Comparison of ENCODE assay signal across 9 mouse cellular contexts in the genomic region with DNA sequence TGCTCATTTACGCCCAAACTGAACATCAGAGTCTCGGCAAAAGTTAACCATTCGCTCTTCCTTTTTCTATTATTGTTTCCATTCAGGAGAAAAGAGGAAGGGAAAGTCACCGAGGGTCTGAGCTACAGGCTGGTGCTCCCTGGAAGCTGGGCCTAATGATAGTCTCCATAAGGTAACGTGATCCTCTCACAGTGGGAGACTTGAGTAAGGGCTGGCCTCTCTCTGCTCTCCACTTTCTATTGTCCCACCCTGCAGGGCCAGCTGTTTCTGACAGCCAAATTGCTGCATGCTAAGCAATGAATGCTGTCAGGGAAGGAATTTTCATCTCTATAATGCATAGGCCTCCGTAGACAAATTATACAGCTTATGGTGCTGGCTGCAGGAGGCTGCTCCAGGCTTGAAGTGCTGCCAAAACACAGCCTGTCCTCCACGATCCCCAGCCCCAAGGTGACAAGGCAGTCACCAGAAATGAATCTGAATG. TPM values are rescaled to one million over a fixed set of nuclear protein-coding genes. Genes with fewer than 3 reads are reported as not detected.
A peak's percentile ranks its signal among the peaks of the same experiment; 100 is the strongest.
DNase-seq lines count a peak whose midpoint lies in the region; ATAC-seq lines count a peak whose summit lies in the region.
"Had no signal": no experiment of that assay in that cellular context is flagged by ENCODE, and none has a peak within 500 bp of the region (broad histone marks: within the 10 kb centered on the region; RNA-seq: fewer than 3 reads in every experiment).

No protein-coding gene starts in this region.

- H3K36me3 ChIP-seq in liver, embryonic 11.5 days (ENCODE audit: control insufficient read depth, insufficient read depth, low read length) = no peaks in the 10 kb centered on the region
- no peaks in the 10 kb centered on the region for H3K36me3 ChIP-seq in stomach, embryonic 15.5 days

- peak overlapping the region; percentile 33 for H3K4me2 ChIP-seq in liver, embryonic 11.5 days
- no peak overlapping the region for H3K4me2 ChIP-seq in stomach, embryonic 15.5 days

- H3K4me1 ChIP-seq in liver, embryonic 11.5 days (replicated peaks; ENCODE audit: control insufficient read depth, insufficient read depth, low read length) = peaks cover 48% of the 10 kb centered on the region
- peaks cover 38% of the 10 kb centered on the region for H3K4me1 ChIP-seq in stomach, embryonic 15.5 days

- ATAC-seq in granulocyte monocyte progenitor cell, adult 5-6 weeks (replicated peaks; ENCODE audit: poor library complexity, severe bottlenecking) = peak; percentile 85
- ATAC-seq in liver, embryonic 11.5 days (replicated peaks; ENCODE audit: low FRiP score) = no peak
- no peak for ATAC-seq in stomach, embryonic 15.5 days (ENCODE audit: insufficient read depth, low FRiP score, low read depth)

- peak; percentile 29 to 50 for DNase-seq in heart, adult 18-20 months
- DNase-seq in heart, postnatal 25 days (ENCODE audit: low spot score) = no peak
- DNase-seq in cerebellum, adult 9-10 months = peak; percentile 78
- no peak for DNase-seq in liver, embryonic 11.5 days (ENCODE audit: low spot score)
- DNase-seq in frontal cortex, adult 2 months (ENCODE audit: extremely low spot score in 1 of 2, low spot score in 1 of 2) = no peak
- no peak for DNase-seq in thymus, postnatal 25 days

- H3K27me3 ChIP-seq in liver, embryonic 11.5 days (replicated peaks; ENCODE audit: control insufficient read depth, insufficient read depth, low read length) = no peaks in the 10 kb centered on the region
- H3K27me3 ChIP-seq in stomach, embryonic 15.5 days (replicated peaks) = no peaks in the 10 kb centered on the region

- intact Hi-C loops in heart, postnatal 25 days (cut with DNase I) = loop anchor here (2.0 to 5.0 kb wide), 2 partner anchors 33 to 56 kb away; partner anchors contain the start of genes Acvr1 and Upp2

- 42% methylated on average over 7 of the region's 7 CpGs for WGBS in liver, embryonic 11.5 days
- WGBS in stomach, embryonic 15.5 days = 22% methylated on average over 7 of the region's 7 CpGs

- no peaks in the 10 kb centered on the region for H3K9me3 ChIP-seq in liver, embryonic 11.5 days (ENCODE audit: control insufficient read depth, low read length)
- H3K9me3 ChIP-seq in stomach, embryonic 15.5 days = no peaks in the 10 kb centered on the region

- H3K27ac ChIP-seq in liver, embryonic 11.5 days (ENCODE audit: low read depth, low read length) = peak overlapping the region; percentile 13
- H3K27ac ChIP-seq in stomach, embryonic 15.5 days = peak overlapping the region; percentile 69

- H3K9ac ChIP-seq in liver, embryonic 11.5 days (ENCODE audit: low read depth, low read length) = no peak overlapping the region
- H3K9ac ChIP-seq in stomach, embryonic 15.5 days = no peak overlapping the region

- no peak overlapping the region for H3K4me3 ChIP-seq in liver, embryonic 11.5 days (ENCODE audit: low read depth, low read length)
- no peak overlapping the region for H3K4me3 ChIP-seq in stomach, embryonic 15.5 days (replicated peaks)

RNA-seq across cellular contexts. Expression of gene Acvr1, which starts 33.4 kb away (rescaled TPM):
- total RNA-seq in heart, adult 18-20 months (2021) = 10 to 100 TPM; 13.5 to 14.0 TPM
- total RNA-seq in heart, postnatal 25 days (2021) = 10 to 100 TPM; 16.0 to 19.5 TPM
- 2.9 and 3.9 TPM in 2 replicates for total RNA-seq in granulocyte monocyte progenitor cell, adult 5-6 weeks (2014; fragmentation: Nextera tagmentation)
- total RNA-seq in granulocyte monocyte progenitor cell, adult 5-6 weeks (2017) = 0.78 and 0.88 TPM in 2 replicates
- polyA plus RNA-seq in liver, embryonic 11.5 days (2014; fragmentation: Nextera tagmentation; extraction: Ambion mirVana) = 6.2 and 6.3 TPM in 2 replicates
- polyA plus RNA-seq in stomach, embryonic 15.5 days (2015; fragmentation: Nextera tagmentation; extraction: Ambion mirVana) = 6.8 and 7.0 TPM in 2 replicates
- 31.6 and 34.4 TPM in 2 replicates for polyA plus RNA-seq in frontal cortex, adult 2 months (2012; rRNA removed)

RNA-seq across cellular contexts. Expression of gene Upp2, which starts 33.5 kb away (rescaled TPM):
- 1 to 10 TPM; 3.4 to 4.2 TPM for total RNA-seq in heart, adult 18-20 months (2021)
- 1 to 10 TPM; 3.1 to 3.8 TPM for total RNA-seq in heart, postnatal 25 days (2021)
- 0.09 TPM in 1 of 2 replicates, not detected in the other for total RNA-seq in granulocyte monocyte progenitor cell, adult 5-6 weeks (2014; fragmentation: Nextera tagmentation)
- not detected in 2 replicates for total RNA-seq in granulocyte monocyte progenitor cell, adult 5-6 weeks (2017)
- polyA plus RNA-seq in liver, embryonic 11.5 days (2014; fragmentation: Nextera tagmentation; extraction: Ambion mirVana) = 4.8 and 5.4 TPM in 2 replicates
- 6.7 and 7.1 TPM in 2 replicates for polyA plus RNA-seq in stomach, embryonic 15.5 days (2015; fragmentation: Nextera tagmentation; extraction: Ambion mirVana)
- 41.0 and 43.3 TPM in 2 replicates for polyA plus RNA-seq in frontal cortex, adult 2 months (2012; rRNA removed)
- total RNA-seq: hematopoietic stem cell, adult 5-6 weeks had no signal

Comparison
In these comparisons a context has a peak if more than half of its experiments do, and no peak if none do; other contexts are left out.
1. DNase-seq: peak in heart, adult 18-20 months (2 of 2) and cerebellum, adult 9-10 months (single experiment); none in heart, postnatal 25 days (single experiment), liver, embryonic 11.5 days (single experiment), frontal cortex, adult 2 months (0 of 2) and thymus, postnatal 25 days (single experiment).